Mouse (Mus musculus) stomach, postnatal 0 days (tissue): ENCODE measurements at regions not wholly inside any gene's neighbourhood (a gene's known extent, or its start where the extent isn't known, plus 50 kb on each side); places are given as distances from the start of the nearest gene placed in this dataset.

Experiments used
- CTCF ChIP-seq: IDR thresholded peaks from 2 replicates; pipeline ENCODE4 v1.5.1; 2016; ENCODE audit warnings: antibody characterized with exemption, low read depth, mild to moderate bottlenecking, moderate library complexity
- EP300 ChIP-seq: optimal IDR thresholded peaks from 2 replicates; pipeline ENCODE3; 2016; ENCODE audit warnings: antibody characterized with exemption

DNA sequence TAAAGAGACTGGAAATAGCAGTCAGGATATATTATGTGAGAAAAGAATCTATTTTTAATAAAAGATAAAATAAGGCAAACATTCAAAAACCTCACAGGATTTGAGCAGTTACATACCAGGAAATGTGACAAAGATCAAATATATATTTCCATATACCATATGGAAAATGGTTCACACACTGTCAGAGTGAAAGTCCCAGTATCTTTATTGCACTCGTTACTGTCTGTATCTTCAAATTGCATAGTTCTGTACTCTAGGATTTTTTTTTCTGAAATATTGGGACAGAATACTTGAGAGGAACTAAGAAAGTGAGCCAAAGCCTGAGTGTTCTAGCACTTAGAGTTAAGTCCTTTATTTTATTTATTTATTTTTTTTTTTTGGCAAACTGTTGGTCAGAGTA, 403.5 kb downstream of the Anxa1 start:
- no peak for TF ChIP-seq CTCF
- no peak for TF ChIP-seq EP300
